Mouse (Mus musculus): ENCODE data around the gene Nfatc3. TPM values are rescaled to one million over a fixed set of nuclear protein-coding genes. Genes with fewer than 3 reads are reported as not detected.
A peak's percentile ranks its signal among the peaks of the same experiment; 100 is the strongest.

The Nfatc3 gene
- polyA plus RNA-seq, 1 experiment = 17.8 TPM

GRCm38 (mm10) chr8:106051068-106051467 is 7.6 kb upstream of the Nfatc3 start:
- TF ChIP-seq POLR2A (IDR thresholded peaks at IDR 0.05; ENCODE audit: borderline replicate concordance, control insufficient read depth, low read depth, low read length) (no peak), CTCF (IDR thresholded peaks at IDR 0.05; ENCODE audit: control insufficient read depth, insufficient read depth, low read length) (no peak)
- 70% methylated on average over 3 of the region's 3 CpGs for WGBS
- H3K4me3 ChIP-seq (replicated peaks; ENCODE audit: control insufficient read depth, low read depth, low read length) = peak overlapping the region; percentile 17
- H3K4me1 ChIP-seq (ENCODE audit: control insufficient read depth, insufficient read depth, low read length) = peaks cover 3% of the 10 kb centered on the region; the same call in 1 of the 2 replicates
- no peak overlapping the region for H3K27ac ChIP-seq (ENCODE audit: control insufficient read depth, insufficient read depth, low read depth, low read length, poor library complexity)

GRCm38 (mm10) chr8:106052510-106053089 is 6.0 kb upstream of the Nfatc3 start:
- no peak for TF ChIP-seq CTCF (IDR thresholded peaks at IDR 0.05; ENCODE audit: control insufficient read depth, insufficient read depth, low read length)
- TF ChIP-seq POLR2A (IDR thresholded peaks at IDR 0.05; ENCODE audit: borderline replicate concordance, control insufficient read depth, low read depth, low read length) = no peak
- H3K27ac ChIP-seq (ENCODE audit: control insufficient read depth, insufficient read depth, low read depth, low read length, poor library complexity) = peak overlapping the region; percentile 82
- 60% methylated on average over 9 of the region's 9 CpGs for WGBS
- peaks cover 7% of the 10 kb centered on the region for H3K4me1 ChIP-seq (ENCODE audit: control insufficient read depth, insufficient read depth, low read length)
- H3K4me3 ChIP-seq (replicated peaks; ENCODE audit: control insufficient read depth, low read depth, low read length) = peak overlapping the region; percentile 70

GRCm38 (mm10) chr8:106054190-106054811 is 4.3 kb upstream of the Nfatc3 start:
- H3K4me1 ChIP-seq (ENCODE audit: control insufficient read depth, insufficient read depth, low read length) = peaks cover 7% of the 10 kb centered on the region
- H3K4me3 ChIP-seq (replicated peaks; ENCODE audit: control insufficient read depth, low read depth, low read length) = no peak overlapping the region
- 15% methylated on average over 6 of the region's 6 CpGs for WGBS

GRCm38 (mm10) chr8:106055038-106055437 is 3.6 kb upstream of the Nfatc3 start:
- Histone ChIP-seq H3K27ac (ENCODE audit: control insufficient read depth, insufficient read depth, low read depth, low read length, poor library complexity) (peak overlapping the region; percentile 81), H3K4me1 (ENCODE audit: control insufficient read depth, insufficient read depth, low read length) (peaks cover 7% of the 10 kb centered on the region), H3K4me3 (replicated peaks; ENCODE audit: control insufficient read depth, low read depth, low read length) (no peak overlapping the region)
- WGBS = 30% methylated on average over 3 of the region's 3 CpGs
- TF ChIP-seq CTCF (IDR thresholded peaks at IDR 0.05; ENCODE audit: control insufficient read depth, insufficient read depth, low read length) = no peak
- no peak for TF ChIP-seq POLR2A (IDR thresholded peaks at IDR 0.05; ENCODE audit: borderline replicate concordance, control insufficient read depth, low read depth, low read length)

More at GRCm38 (mm10) chr8:106054190-106054811, 4.3 kb upstream of the Nfatc3 start:
- peak overlapping the region; percentile 81 for H3K27ac ChIP-seq (ENCODE audit: control insufficient read depth, insufficient read depth, low read depth, low read length, poor library complexity)
- TF ChIP-seq POLR2A (IDR thresholded peaks at IDR 0.05; ENCODE audit: borderline replicate concordance, control insufficient read depth, low read depth, low read length) (no peak), CTCF (IDR thresholded peaks at IDR 0.05; ENCODE audit: control insufficient read depth, insufficient read depth, low read length) (no peak)

GRCm38 (mm10) chr8:106056455-106056982 is 2.1 kb upstream of the Nfatc3 start:
- H3K4me1 ChIP-seq (ENCODE audit: control insufficient read depth, insufficient read depth, low read length) = peaks cover 7% of the 10 kb centered on the region
- WGBS = 49% methylated on average over 4 of the region's 4 CpGs
- no peak overlapping the region for H3K4me3 ChIP-seq (replicated peaks; ENCODE audit: control insufficient read depth, low read depth, low read length)
- peak overlapping the region; percentile 32; the same call in 1 of the 2 replicates for H3K27ac ChIP-seq (ENCODE audit: control insufficient read depth, insufficient read depth, low read depth, low read length, poor library complexity)
- TF ChIP-seq POLR2A (IDR thresholded peaks at IDR 0.05; ENCODE audit: borderline replicate concordance, control insufficient read depth, low read depth, low read length) (no peak), CTCF (IDR thresholded peaks at IDR 0.05; ENCODE audit: control insufficient read depth, insufficient read depth, low read length) (no peak)

- TF ChIP-seq POLR2A (IDR thresholded peaks at IDR 0.05; ENCODE audit: borderline replicate concordance, control insufficient read depth, low read depth, low read length) (peak; percentile 46; the same call in 1 of the 2 replicates), CTCF (IDR thresholded peaks at IDR 0.05; ENCODE audit: control insufficient read depth, insufficient read depth, low read length) (no peak)
- peaks cover 9% of the 10 kb centered on the region for H3K4me1 ChIP-seq (ENCODE audit: control insufficient read depth, insufficient read depth, low read length)
- peak overlapping the region; percentile 97 for H3K27ac ChIP-seq (ENCODE audit: control insufficient read depth, insufficient read depth, low read depth, low read length, poor library complexity)
- under 1% methylated on average over 82 of the region's 83 CpGs for WGBS
- H3K4me3 ChIP-seq (replicated peaks; ENCODE audit: control insufficient read depth, low read depth, low read length) = peak overlapping the region; percentile 83
Observed at GRCm38 (mm10) chr8:106059613-106060371, 1.2 kb downstream of the Nfatc3 start.

- TF ChIP-seq POLR2A (IDR thresholded peaks at IDR 0.05; ENCODE audit: borderline replicate concordance, control insufficient read depth, low read depth, low read length) (no peak), CTCF (IDR thresholded peaks at IDR 0.05; ENCODE audit: control insufficient read depth, insufficient read depth, low read length) (no peak)
- H3K4me3 ChIP-seq (replicated peaks; ENCODE audit: control insufficient read depth, low read depth, low read length) = peak overlapping the region; percentile 83
- H3K27ac ChIP-seq (ENCODE audit: control insufficient read depth, insufficient read depth, low read depth, low read length, poor library complexity) = no peak overlapping the region
- peaks cover 6% of the 10 kb centered on the region for H3K4me1 ChIP-seq (ENCODE audit: control insufficient read depth, insufficient read depth, low read length)
- WGBS = 1% methylated on average over 3 of the region's 3 CpGs
Observed at GRCm38 (mm10) chr8:106060521-106060920, 1.9 kb downstream of the Nfatc3 start.

- Histone ChIP-seq H3K27ac (ENCODE audit: control insufficient read depth, insufficient read depth, low read depth, low read length, poor library complexity) (no peak overlapping the region), H3K4me3 (replicated peaks; ENCODE audit: control insufficient read depth, low read depth, low read length) (no peak overlapping the region), H3K4me1 (ENCODE audit: control insufficient read depth, insufficient read depth, low read length) (peaks cover 4% of the 10 kb centered on the region)
- WGBS = 20% methylated on average over 6 of the region's 6 CpGs
- TF ChIP-seq POLR2A (IDR thresholded peaks at IDR 0.05; ENCODE audit: borderline replicate concordance, control insufficient read depth, low read depth, low read length) (no peak), CTCF (IDR thresholded peaks at IDR 0.05; ENCODE audit: control insufficient read depth, insufficient read depth, low read length) (no peak)
Observed at GRCm38 (mm10) chr8:106061686-106062085, 3.0 kb downstream of the Nfatc3 start.
